Mouse (Mus musculus) embryonic facial prominence, embryonic 13.5 days (tissue): ENCODE measurements at regions not wholly inside any gene's neighbourhood (a gene's known extent, or its start where the extent isn't known, plus 50 kb on each side); places are given as distances from the start of the nearest gene placed in this dataset.

ENCODE experiments used
- ATAC-seq: fragments of 200-750 bp; cut with Nextera tagmentation; 2 replicates; pipeline ENCODE4 v1.8.0; 2017; ENCODE audit warnings: low read depth; ENCODE audit not compliant: insufficient number of reproducible peaks, insufficient read depth, low FRiP score, low TSS enrichment
- H3K27ac ChIP-seq: fragments of 300-500 bp; sonication (generic); 2 replicates; pipeline ENCODE4 v1.5.1; 2015; ENCODE audit warnings: moderate library complexity, mild to moderate bottlenecking, inconsistent platforms
- H3K27me3 ChIP-seq: fragments of 300-500 bp; sonication (generic); 2 replicates; pipeline ENCODE4 v1.6.1; 2015; ENCODE audit warnings: mild to moderate bottlenecking, inconsistent platforms
- H3K36me3 ChIP-seq: fragments of 300-500 bp; sonication (generic); 2 replicates; pipeline ENCODE4 v1.6.1; 2015; ENCODE audit warnings: mild to moderate bottlenecking, inconsistent platforms
- H3K4me1 ChIP-seq: fragments of 300-500 bp; sonication (generic); 2 replicates; pipeline ENCODE4 v1.6.1; 2015; ENCODE audit warnings: inconsistent platforms
- H3K4me2 ChIP-seq: fragments of 300-500 bp; sonication (generic); 2 replicates; pipeline ENCODE4 v1.6.1; 2015; ENCODE audit warnings: moderate library complexity, mild to moderate bottlenecking, inconsistent platforms
- H3K4me3 ChIP-seq: fragments of 300-500 bp; sonication (generic); 2 replicates; pipeline ENCODE4 v1.5.1; 2015; ENCODE audit warnings: mild to moderate bottlenecking, inconsistent platforms
- H3K9ac ChIP-seq: fragments of 300-500 bp; sonication (generic); 2 replicates; pipeline ENCODE4 v1.6.1; 2015; ENCODE audit warnings: mild to moderate bottlenecking, inconsistent platforms
- H3K9me3 ChIP-seq: fragments of 300-500 bp; sonication (generic); 2 replicates; pipeline ENCODE4 v1.6.1; 2016; ENCODE audit warnings: inconsistent platforms
- WGBS: fragments of 180-500 bp; shearing (Covaris S2); methylation state at CpG from one replicate; pipeline ENCODE4 v1.1.7; 2015; ENCODE audit warnings: mixed read lengths; 5-methylcytosine and 5-hydroxymethylcytosine counted together

- WGBS: 63% methylated on average over 9 of the region's 9 CpGs
- H3K36me3 ChIP-seq: no peaks in the 10 kb centered on the region
- H3K9ac ChIP-seq: no peak overlapping the region
- ATAC-seq: no peak
- no peak overlapping the region for H3K4me2 ChIP-seq
- no peaks in the 10 kb centered on the region for H3K9me3 ChIP-seq
- H3K4me1 ChIP-seq: peaks cover 58% of the 10 kb centered on the region
- H3K27me3 ChIP-seq: no peaks in the 10 kb centered on the region
- peak overlapping the region; percentile 95 for H3K27ac ChIP-seq
- H3K4me3 ChIP-seq: no peak overlapping the region
Measured at GRCm38 (mm10) chr6:50986270-50986924, 332.2 kb upstream of the Npvf start.

DNA sequence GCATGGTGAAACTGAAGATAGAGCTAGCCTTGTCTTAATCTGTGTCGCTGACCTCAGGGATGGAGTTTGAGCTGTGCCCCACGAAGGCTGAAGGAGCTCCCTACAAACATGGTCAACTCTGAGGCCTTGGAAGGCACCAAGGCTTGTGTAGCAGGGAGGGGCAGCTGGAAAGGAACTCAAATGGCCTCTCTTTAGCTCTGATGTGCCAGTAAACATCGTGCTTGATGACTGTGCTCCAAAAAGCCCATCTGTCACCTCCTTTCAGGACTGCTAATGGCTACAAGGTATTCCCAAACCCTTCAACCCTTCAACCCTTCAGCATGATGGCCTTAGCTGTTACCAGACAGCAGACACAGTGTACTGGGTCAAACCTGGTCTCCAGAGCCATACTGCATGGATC is 334.3 kb upstream of the Npvf start:
- Histone ChIP-seq H3K27me3 (no peaks in the 10 kb centered on the region), H3K9ac (no peak overlapping the region), H3K4me1 (peaks cover 42% of the 10 kb centered on the region), H3K36me3 (no peaks in the 10 kb centered on the region), H3K4me2 (no peak overlapping the region), H3K4me3 (no peak overlapping the region), H3K9me3 (no peaks in the 10 kb centered on the region), H3K27ac (no peak overlapping the region)
- ATAC-seq: no peak
- WGBS: 87% methylated on average over 3 of the region's 3 CpGs

DNA sequence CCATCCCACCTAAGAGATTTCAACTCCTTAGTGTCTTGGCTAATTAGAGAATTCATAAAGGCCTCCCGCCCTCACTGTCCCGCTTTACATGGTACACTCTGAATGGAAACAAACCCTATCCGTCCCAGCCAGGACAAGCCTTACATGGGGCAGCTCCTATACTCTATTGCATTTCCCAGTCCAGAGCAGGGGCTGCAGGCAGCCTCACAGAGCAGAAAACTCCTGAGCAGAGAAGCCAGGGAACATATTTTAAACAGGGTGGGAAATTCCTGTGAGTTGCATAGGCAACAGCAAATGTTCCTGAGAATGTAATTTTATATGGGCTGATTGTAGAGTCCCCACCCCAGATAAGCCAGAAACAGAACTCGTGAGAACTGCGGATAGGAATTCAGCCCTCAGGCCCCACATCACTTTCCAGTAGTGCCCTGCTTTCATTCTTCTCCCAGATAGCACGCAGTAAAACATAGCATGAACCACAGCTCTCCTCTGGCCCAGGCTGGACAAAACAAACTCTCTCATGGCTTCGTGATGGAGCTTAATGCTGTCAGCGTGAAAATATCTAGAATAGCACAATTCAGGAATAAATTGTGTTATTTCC is 337.4 kb upstream of the Npvf start:
- Histone ChIP-seq H3K4me1 (peaks cover 14% of the 10 kb centered on the region), H3K9me3 (no peaks in the 10 kb centered on the region), H3K27me3 (no peaks in the 10 kb centered on the region), H3K9ac (no peak overlapping the region), H3K4me2 (no peak overlapping the region), H3K36me3 (no peaks in the 10 kb centered on the region), H3K27ac (peak overlapping the region; percentile 86), H3K4me3 (no peak overlapping the region)
- no peak for ATAC-seq
- WGBS: 67% methylated on average over 8 of the region's 8 CpGs

DNA sequence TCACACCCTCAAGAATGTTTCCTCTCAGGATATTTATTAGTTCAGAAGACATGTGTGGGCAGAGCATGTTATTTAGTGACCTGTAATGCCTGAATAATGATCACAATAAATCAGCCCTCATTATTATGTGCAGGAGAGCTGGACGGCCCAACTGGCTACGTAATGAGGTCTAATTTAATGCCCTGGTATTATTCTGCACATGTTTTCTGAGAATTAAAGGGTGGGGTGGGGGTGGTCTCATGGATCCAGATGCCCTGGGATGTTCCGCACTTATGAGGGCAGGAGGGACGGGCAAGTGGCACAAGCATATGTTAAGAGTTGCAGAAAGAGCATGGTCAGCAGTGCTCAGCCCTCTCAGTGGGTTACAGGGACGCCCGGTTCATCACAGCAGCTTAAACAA is 339.7 kb upstream of the Npvf start:
- 77% methylated on average over 6 of the region's 6 CpGs for WGBS
- Histone ChIP-seq H3K4me1 (peaks cover 11% of the 10 kb centered on the region), H3K4me3 (no peak overlapping the region), H3K9ac (no peak overlapping the region), H3K36me3 (no peaks in the 10 kb centered on the region), H3K27me3 (no peaks in the 10 kb centered on the region), H3K27ac (no peak overlapping the region), H3K4me2 (no peak overlapping the region), H3K9me3 (no peaks in the 10 kb centered on the region)
- no peak for ATAC-seq

DNA sequence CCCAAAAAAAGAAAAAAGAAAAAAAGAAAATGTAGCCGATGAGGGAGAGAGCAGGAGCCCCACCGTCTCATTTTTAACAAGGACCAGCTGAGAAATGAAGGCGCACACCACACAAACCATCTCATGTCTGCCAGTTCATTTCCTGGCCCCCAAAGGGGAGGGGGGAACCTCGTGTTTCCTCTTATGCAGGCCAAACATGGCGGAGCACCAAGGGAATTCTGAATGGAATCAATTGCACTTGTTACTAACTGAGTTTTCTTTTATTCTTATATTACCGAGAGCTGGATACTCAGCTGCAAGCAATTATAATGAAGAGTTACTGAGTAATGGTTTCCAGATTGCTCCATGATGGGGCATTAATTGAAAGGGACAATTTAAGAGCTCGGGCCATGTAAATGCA is 348.5 kb upstream of the Npvf start:
- no peaks in the 10 kb centered on the region for H3K9me3 ChIP-seq
- no peak overlapping the region for H3K9ac ChIP-seq
- no peaks in the 10 kb centered on the region for H3K36me3 ChIP-seq
- H3K4me3 ChIP-seq: no peak overlapping the region
- peak overlapping the region; percentile 96 for H3K27ac ChIP-seq
- 19% methylated on average over 7 of the region's 7 CpGs for WGBS
- H3K4me1 ChIP-seq: peaks cover 50% of the 10 kb centered on the region
- ATAC-seq: peak; percentile 88
- peak overlapping the region; percentile 43 for H3K4me2 ChIP-seq
- no peaks in the 10 kb centered on the region for H3K27me3 ChIP-seq

GRCm38 (mm10) chr6:51006074-51006591 is 351.9 kb upstream of the Npvf start:
- peaks cover 54% of the 10 kb centered on the region for H3K4me1 ChIP-seq
- ATAC-seq: no peak
- H3K36me3 ChIP-seq: no peaks in the 10 kb centered on the region
- 42% methylated on average over 11 of the region's 11 CpGs for WGBS
- peak overlapping the region; percentile 88 for H3K27ac ChIP-seq
- no peak overlapping the region for H3K4me3 ChIP-seq
- H3K9ac ChIP-seq: no peak overlapping the region
- H3K9me3 ChIP-seq: no peaks in the 10 kb centered on the region
- H3K27me3 ChIP-seq: no peaks in the 10 kb centered on the region
- H3K4me2 ChIP-seq: no peak overlapping the region

- no peak overlapping the region for H3K4me3 ChIP-seq
- peak overlapping the region; percentile 61 for H3K27ac ChIP-seq
- no peak for ATAC-seq
- no peaks in the 10 kb centered on the region for H3K27me3 ChIP-seq
- H3K36me3 ChIP-seq: no peaks in the 10 kb centered on the region
- 72% methylated on average over 14 of the region's 14 CpGs for WGBS
- peaks cover 39% of the 10 kb centered on the region for H3K4me1 ChIP-seq
- H3K9ac ChIP-seq: no peak overlapping the region
- no peaks in the 10 kb centered on the region for H3K9me3 ChIP-seq
- no peak overlapping the region for H3K4me2 ChIP-seq
Measured at GRCm38 (mm10) chr6:51009526-51010340, 355.5 kb upstream of the Npvf start.

GRCm38 (mm10) chr6:51010536-51010935 is 356.3 kb upstream of the Npvf start:
- ATAC-seq: no peak
- 57% methylated on average over 1 of the region's 1 CpGs for WGBS
- no peak overlapping the region for H3K9ac ChIP-seq
- H3K27me3 ChIP-seq: no peaks in the 10 kb centered on the region
- peak overlapping the region; percentile 62; the same call in 1 of the 2 replicates for H3K27ac ChIP-seq
- no peaks in the 10 kb centered on the region for H3K36me3 ChIP-seq
- no peaks in the 10 kb centered on the region for H3K9me3 ChIP-seq
- H3K4me3 ChIP-seq: no peak overlapping the region
- no peak overlapping the region for H3K4me2 ChIP-seq
- H3K4me1 ChIP-seq: peaks cover 37% of the 10 kb centered on the region

GRCm38 (mm10) chr6:51012086-51012830 is 358.0 kb upstream of the Npvf start:
- peaks cover 31% of the 10 kb centered on the region for H3K4me1 ChIP-seq
- H3K27ac ChIP-seq: peak overlapping the region; percentile 62
- no peaks in the 10 kb centered on the region for H3K9me3 ChIP-seq
- no peak overlapping the region for H3K9ac ChIP-seq
- H3K4me3 ChIP-seq: no peak overlapping the region
- no peaks in the 10 kb centered on the region for H3K27me3 ChIP-seq
- no peaks in the 10 kb centered on the region for H3K36me3 ChIP-seq
- H3K4me2 ChIP-seq: no peak overlapping the region
- ATAC-seq: no peak
- WGBS: 65% methylated on average over 15 of the region's 15 CpGs

DNA sequence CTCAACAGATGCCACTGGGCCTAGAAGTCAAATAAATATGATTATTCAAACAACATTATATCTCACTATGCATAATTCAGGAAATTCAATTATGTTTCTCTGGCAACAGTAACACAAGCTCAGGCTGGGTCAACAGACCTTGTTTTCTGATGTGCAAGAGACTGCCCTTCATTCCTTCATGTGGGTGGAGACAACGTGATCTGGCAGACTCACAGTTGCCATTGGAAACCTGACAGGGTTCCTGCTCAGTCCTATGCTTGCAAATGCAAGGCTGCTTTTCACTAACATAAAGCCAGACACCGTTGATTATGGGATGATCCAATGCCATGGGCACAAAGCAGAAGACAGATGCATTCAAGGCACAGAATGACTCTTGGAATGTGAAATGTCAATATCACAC is 361.5 kb upstream of the Npvf start:
- Histone ChIP-seq H3K4me1 (peaks cover 23% of the 10 kb centered on the region; the same call in 1 of the 2 replicates), H3K36me3 (no peaks in the 10 kb centered on the region), H3K9me3 (no peaks in the 10 kb centered on the region), H3K4me2 (no peak overlapping the region), H3K27me3 (no peaks in the 10 kb centered on the region), H3K27ac (peak overlapping the region; percentile 82), H3K9ac (no peak overlapping the region), H3K4me3 (no peak overlapping the region)
- 0 out of 2 replicates have a peak, but pooled peaks have one; percentile 37 for ATAC-seq
- 34% methylated on average over 2 of the region's 2 CpGs for WGBS

- no peaks in the 10 kb centered on the region for H3K36me3 ChIP-seq
- no peak overlapping the region for H3K4me3 ChIP-seq
- no peak overlapping the region for H3K4me2 ChIP-seq
- H3K9ac ChIP-seq: no peak overlapping the region
- ATAC-seq: no peak
- no peaks in the 10 kb centered on the region for H3K27me3 ChIP-seq
- WGBS: 70% methylated on average over 5 of the region's 5 CpGs
- H3K9me3 ChIP-seq: no peaks in the 10 kb centered on the region
- peak overlapping the region; percentile 82 for H3K27ac ChIP-seq
- H3K4me1 ChIP-seq: peaks cover 26% of the 10 kb centered on the region; the same call in 1 of the 2 replicates
Measured at GRCm38 (mm10) chr6:51016441-51017070, 362.3 kb upstream of the Npvf start.
